Mouse (Mus musculus) MEL (cell line): ENCODE measurements around the gene Txn2.

Experiments
- POLR2A ChIP-seq, 2 experiments: IDR thresholded peaks; 2 replicates each; pipeline ENCODE4 v1.6.1; 2011 to 2012; ENCODE audit warnings: low read length in 2 of 2, mild to moderate bottlenecking in 2 of 2, control low read depth in 1 of 2, improper control_type of control experiment in 1 of 2, low read depth in 1 of 2, moderate library complexity in 1 of 2; ENCODE audit not compliant: control insufficient read depth in 1 of 2, insufficient read depth in 1 of 2, poor library complexity in 1 of 2
- SIN3A ChIP-seq: IDR thresholded peaks from 2 replicates; pipeline ENCODE4 v1.6.1; 2012; ENCODE audit warnings: low read length, improper control_type of control experiment, inconsistent platforms

DNA sequence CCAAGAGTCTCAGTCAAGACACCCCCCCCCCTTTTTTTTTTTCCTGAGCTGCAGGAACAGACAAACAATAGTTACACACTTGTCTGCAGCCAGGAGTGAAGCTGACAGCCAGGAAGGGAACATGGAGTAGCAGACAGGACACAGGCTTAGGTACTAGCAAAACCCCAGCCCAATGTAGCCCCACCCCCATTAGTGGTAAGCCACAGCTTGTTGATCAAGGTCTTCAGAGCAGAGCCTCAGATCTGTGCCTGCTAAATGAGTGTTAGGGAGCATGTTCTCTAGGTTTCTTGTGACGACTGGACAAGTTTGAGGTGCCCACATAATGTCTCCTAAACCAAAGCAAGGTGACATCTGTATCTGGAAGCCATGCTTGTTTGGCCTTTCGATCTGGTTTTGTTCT lies 25.6 kb upstream of the Txn2 start:
- TF ChIP-seq POLR2A (IDR thresholded peaks at IDR 0.05; ENCODE audit: control insufficient read depth in 1 of 2, insufficient read depth in 1 of 2, low read depth in 1 of 2, low read length in 2 of 2, poor library complexity in 1 of 2) (no peak), SIN3A (no peak)
